Mouse (Mus musculus): ENCODE results near the gene Fam107b.

Fam107b gene

GRCm38 (mm10) chr2:3608868-3609854, 38.9 kb downstream of the Fam107b start:
- no peak for DNase-seq

GRCm38 (mm10) chr2:3618446-3618845, 48.2 kb downstream of the Fam107b start:
- DNase-seq: no peak

- no peak for DNase-seq
Measured at GRCm38 (mm10) chr2:3621568-3621967, 51.3 kb downstream of the Fam107b start.

- DNase-seq: no peak
Measured at GRCm38 (mm10) chr2:3622158-3622557, 51.9 kb downstream of the Fam107b start.

GRCm38 (mm10) chr2:3623207-3623980, 53.1 kb downstream of the Fam107b start:
- DNase-seq: no peak

- DNase-seq: no peak
Measured at GRCm38 (mm10) chr2:3623981-3624584, 53.8 kb downstream of the Fam107b start.

GRCm38 (mm10) chr2:3629096-3629495, 58.8 kb downstream of the Fam107b start:
- no peak for DNase-seq

- no peak for DNase-seq
Measured at GRCm38 (mm10) chr2:3629741-3630140, 59.5 kb downstream of the Fam107b start.

GRCm38 (mm10) chr2:3630769-3631477, 60.6 kb downstream of the Fam107b start:
- DNase-seq: no peak

GRCm38 (mm10) chr2:3633137-3633536, 62.8 kb downstream of the Fam107b start:
- no peak for DNase-seq

GRCm38 (mm10) chr2:3636771-3637170, 66.5 kb downstream of the Fam107b start:
- no peak for DNase-seq

GRCm38 (mm10) chr2:3641001-3641770, 70.9 kb downstream of the Fam107b start:
- DNase-seq: no peak

GRCm38 (mm10) chr2:3642949-3643348, 72.7 kb downstream of the Fam107b start:
- no peak for DNase-seq

- no peak for DNase-seq
Measured at GRCm38 (mm10) chr2:3645741-3646140, 75.5 kb downstream of the Fam107b start.

GRCm38 (mm10) chr2:3649171-3649570, 78.9 kb downstream of the Fam107b start:
- no peak for DNase-seq

- DNase-seq: no peak
Measured at GRCm38 (mm10) chr2:3654606-3655005, 84.3 kb downstream of the Fam107b start.

GRCm38 (mm10) chr2:3656091-3656490, 85.8 kb downstream of the Fam107b start:
- no peak for DNase-seq

- DNase-seq: no peak
Measured at GRCm38 (mm10) chr2:3656834-3657233, 86.5 kb downstream of the Fam107b start.

- no peak for DNase-seq
Measured at GRCm38 (mm10) chr2:3657376-3657775, 87.1 kb downstream of the Fam107b start.

GRCm38 (mm10) chr2:3657811-3658730, 87.8 kb downstream of the Fam107b start:
- DNase-seq: no peak

- no peak for DNase-seq
Measured at GRCm38 (mm10) chr2:3658900-3659299, 88.6 kb downstream of the Fam107b start.
